Mouse (Mus musculus) CH12.LX (cell line): ENCODE results near the gene Ptprd. TPM values are rescaled to one million over a fixed set of nuclear protein-coding genes. Genes with fewer than 3 reads are reported as not detected.

Source experiments
- DNase-seq: peaks from one replicate; pipeline ENCODE4 v3.0.0-alpha.2; 2013; ENCODE audit errors: extremely low read depth
- H3K27ac ChIP-seq: 2 replicates; pipeline ENCODE4 v1.5.1; 2012; ENCODE audit warnings: low read depth, mild to moderate bottlenecking, control low read depth, moderate library complexity; ENCODE audit not compliant: insufficient read depth
- H3K27me3 ChIP-seq: replicated peaks from 2 replicates; pipeline ENCODE3; 2012; ENCODE audit warnings: inconsistent platforms
- H3K36me3 ChIP-seq, 2 experiments: replicated peaks in 1 of 2; 2 replicates each; pipeline versions ENCODE3 to v1.6.1; 2012; ENCODE audit warnings: inconsistent platforms in 1 of 2, low read length in 1 of 2, mild to moderate bottlenecking in 1 of 2, mixed read lengths in 1 of 2, moderate library complexity in 1 of 2; ENCODE audit not compliant: control insufficient read depth in 1 of 2, insufficient read depth in 1 of 2
- H3K4me1 ChIP-seq, 2 experiments: 2 replicates each; pipeline ENCODE4 v1.6.1; 2012; ENCODE audit warnings: inconsistent platforms in 1 of 2, moderate library complexity in 1 of 2; ENCODE audit not compliant: insufficient read depth in 2 of 2, control insufficient read depth in 1 of 2
- H3K4me2 ChIP-seq: 2 replicates; pipeline ENCODE4 v1.6.1; 2012; ENCODE audit warnings: low read depth, mild to moderate bottlenecking, control low read depth; ENCODE audit not compliant: poor library complexity, insufficient read depth, severe bottlenecking
- H3K4me3 ChIP-seq, 3 experiments: fragments of 150-350 bp in 1 of 3; sonication (generic) in 1 of 3; replicated peaks in 1 of 3; 2 replicates each; pipeline versions ENCODE3 to v1.5.1; 2011 to 2012; ENCODE audit warnings: low read depth in 2 of 3, low read length in 2 of 3, mild to moderate bottlenecking in 2 of 3, moderate library complexity in 2 of 3, control low read depth in 1 of 3, improper control_type of control experiment in 1 of 3, inconsistent platforms in 1 of 3, mixed read lengths in 1 of 3; ENCODE audit not compliant: poor library complexity in 1 of 3
- H3K79me2 ChIP-seq: replicated peaks from 2 replicates; pipeline ENCODE4 v1.6.1; 2012; ENCODE audit warnings: mild to moderate bottlenecking, moderate library complexity; ENCODE audit not compliant: control insufficient read depth, poor library complexity, insufficient read depth, severe bottlenecking; ENCODE audit errors: extremely low read depth
- H3K9ac ChIP-seq: 2 replicates; pipeline ENCODE4 v1.6.1; 2012; ENCODE audit warnings: low read depth, mild to moderate bottlenecking, control low read depth, moderate library complexity; ENCODE audit not compliant: insufficient read depth
- H3K9me3 ChIP-seq: replicated peaks from 2 replicates; pipeline ENCODE3; 2012; ENCODE audit warnings: low read length, inconsistent platforms, mixed read lengths
- BHLHE40 ChIP-seq: IDR thresholded peaks from 2 replicates; pipeline ENCODE4 v1.6.1; 2011; ENCODE audit warnings: mild to moderate bottlenecking, low read depth, low read length, improper control_type of control experiment
- CTCF ChIP-seq, 2 experiments: IDR thresholded peaks in 1 of 2; conservative IDR thresholded peaks in 1 of 2; 2 replicates each; pipeline ENCODE4 v1.5.1; 2011 to 2012; ENCODE audit warnings: low read depth in 2 of 2, low read length in 2 of 2, improper control_type of control experiment in 1 of 2, inconsistent platforms in 1 of 2, mild to moderate bottlenecking in 1 of 2, moderate library complexity in 1 of 2
- EP300 ChIP-seq: IDR thresholded peaks from 2 replicates; pipeline ENCODE4 v1.6.1; 2011; ENCODE audit warnings: low read length, improper control_type of control experiment
- JUND ChIP-seq: conservative IDR thresholded peaks from 2 replicates; pipeline ENCODE4 v1.6.1; 2011; ENCODE audit warnings: low read depth, low read length, improper control_type of control experiment
- MAX ChIP-seq: IDR thresholded peaks from 2 replicates; pipeline ENCODE4 v1.6.1; 2011; ENCODE audit warnings: low read length, improper control_type of control experiment
- MAZ ChIP-seq: IDR thresholded peaks from 2 replicates; pipeline ENCODE4 v1.6.1; 2012; ENCODE audit warnings: low read depth, mild to moderate bottlenecking, inconsistent platforms, low read length, improper control_type of control experiment, moderate library complexity
- MXI1 ChIP-seq: IDR thresholded peaks from 2 replicates; pipeline ENCODE4 v1.6.1; 2011; ENCODE audit warnings: mild to moderate bottlenecking, low read depth, low read length, improper control_type of control experiment
- NELFE ChIP-seq: IDR thresholded peaks from 2 replicates; pipeline ENCODE4 v1.6.1; 2011; ENCODE audit warnings: low read depth, low read length, improper control_type of control experiment
- NRF1 ChIP-seq: IDR thresholded peaks from 2 replicates; pipeline ENCODE4 v1.6.1; 2014; ENCODE audit warnings: low read depth, mild to moderate bottlenecking, inconsistent platforms, low read length, improper control_type of control experiment, moderate library complexity
- SIN3A ChIP-seq: IDR thresholded peaks from 2 replicates; pipeline ENCODE4 v1.6.1; 2012; ENCODE audit warnings: low read length, improper control_type of control experiment, inconsistent platforms
- TBP ChIP-seq: conservative IDR thresholded peaks from 2 replicates; pipeline ENCODE4 v1.6.1; 2011; ENCODE audit warnings: low read depth, low read length, improper control_type of control experiment
- TCF12 ChIP-seq: IDR thresholded peaks from 2 replicates; pipeline ENCODE4 v1.6.1; 2014; ENCODE audit warnings: low read depth, mild to moderate bottlenecking, inconsistent platforms, low read length, improper control_type of control experiment
- UBTF ChIP-seq: IDR thresholded peaks from 2 replicates; pipeline ENCODE4 v1.6.1; 2012; ENCODE audit warnings: low read depth, mild to moderate bottlenecking, inconsistent platforms, low read length, improper control_type of control experiment, moderate library complexity
- USF1 ChIP-seq: IDR thresholded peaks from 2 replicates; pipeline ENCODE4 v1.6.1; 2014; ENCODE audit warnings: low read depth, mild to moderate bottlenecking, inconsistent platforms, low read length, improper control_type of control experiment
- USF2 ChIP-seq: conservative IDR thresholded peaks from 2 replicates; pipeline ENCODE4 v1.6.1; 2011; ENCODE audit warnings: low read depth, low read length, improper control_type of control experiment
- ZKSCAN1 ChIP-seq: IDR thresholded peaks from 2 replicates; pipeline ENCODE4 v1.6.1; 2012; ENCODE audit warnings: low read depth, inconsistent platforms, low read length, improper control_type of control experiment, borderline replicate concordance
- ZMIZ1 ChIP-seq: IDR thresholded peaks from 2 replicates; pipeline ENCODE4 v1.6.1; 2012; ENCODE audit warnings: low read depth, mild to moderate bottlenecking, inconsistent platforms, low read length, improper control_type of control experiment
- ZNF384 ChIP-seq: IDR thresholded peaks from 2 replicates; pipeline ENCODE4 v1.6.1; 2012; ENCODE audit warnings: low read depth, low read length, improper control_type of control experiment, inconsistent platforms
- dilution Hi-C: fragments of 300-500 bp; cut with MboI; formaldehyde crosslinking; loops from 2 replicates; pipeline ENCODE4 v1.14.3; 2020; ENCODE audit warnings: low sequenced_read_pairs; ENCODE audit not compliant: extremely low pct_unique_long_range_greater_than_20kb, extremely low pct_ligation_motif_present
- in situ Hi-C: fragments of 300-500 bp; cut with MboI; formaldehyde crosslinking; loops from 3 replicates; pipeline ENCODE4 v1.14.3; 2019; ENCODE audit warnings: low sequenced_read_pairs, low pct_ligation_motif_present, low pct_unique_long_range_greater_than_20kb, mixed read lengths
- polyA plus RNA-seq: library from polyadenylated mRNA; unstranded; fragments of >175 nt; gene quantifications from 2 replicates; pipeline ENCODE4 v1.2.1, GENCODE M21; 2012; ENCODE audit warnings: low read depth; ENCODE audit not compliant: insufficient read length
- total RNA-seq, 2 experiments: library from RNA; depleted of rRNA; stranded (reverse); fragments of 300-350 nt in 1 of 2; fragments of >200 nt in 1 of 2; gene quantifications; 2 replicates each; pipeline ENCODE4 v1.2.3; 2012 to 2014

The Ptprd gene
- total and polyA plus RNA-seq, 3 experiments = not detected

GRCm38 (mm10) chr4:76262727-76263126, 1949.0 kb downstream of the Ptprd start:
- dilution Hi-C loops = no loop called here
- TF ChIP-seq UBTF (no peak), BHLHE40 (no peak), MAX (no peak), SIN3A (no peak), NRF1 (no peak), MXI1 (no peak), JUND (no peak), ZMIZ1 (no peak)
- TF ChIP-seq, all 38 proteins: peak for 0
- H3K9me3 ChIP-seq = peaks cover 41% of the 10 kb centered on the region
- in situ Hi-C loops = no loop called here
- no peak overlapping the region for H3K4me2 ChIP-seq
- H3K4me1 ChIP-seq = no peaks in the 10 kb centered on the region
- DNase-seq = no peak
- no peaks in the 10 kb centered on the region for H3K27me3 ChIP-seq
- H3K9ac ChIP-seq = no peak overlapping the region
- no peaks in the 10 kb centered on the region for H3K36me3 ChIP-seq
- no peak overlapping the region for H3K27ac ChIP-seq
- no peaks in the 10 kb centered on the region for H3K79me2 ChIP-seq
- no peak overlapping the region for H3K4me3 ChIP-seq

DNA sequence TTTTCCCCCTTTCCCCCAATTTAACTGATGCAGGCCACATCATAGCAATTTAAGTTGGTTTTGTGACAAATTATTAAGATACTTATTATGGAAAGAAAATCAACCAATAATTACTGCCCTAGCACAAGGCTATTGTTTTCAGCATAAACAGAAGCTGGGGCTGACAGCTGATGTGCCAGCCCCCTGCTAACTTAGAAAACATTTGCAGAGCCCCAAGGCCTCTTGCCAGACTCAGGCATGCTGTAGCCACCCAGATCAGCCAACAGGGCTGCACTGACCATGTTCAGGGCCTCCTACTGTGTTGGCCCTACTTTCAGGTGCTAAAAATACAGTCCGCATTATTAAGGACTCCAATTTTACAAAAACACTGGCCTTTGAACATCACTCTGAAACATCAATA, 1951.1 kb downstream of the Ptprd start:
- no peak for DNase-seq
- TF ChIP-seq USF1 (no peak), CTCF (conservative IDR thresholded peaks at IDR 0.05 in 1 of 2, IDR thresholded peaks at IDR 0.05 in 1 of 2; ENCODE audit: low read depth in 2 of 2, low read length in 2 of 2) (no peak), EP300 (no peak), MAZ (no peak), SIN3A (no peak), ZKSCAN1 (no peak), NELFE (no peak), TCF12 (no peak), ZMIZ1 (no peak), TBP (no peak), ZNF384 (no peak), USF2 (no peak)
- Histone ChIP-seq H3K9ac (no peak overlapping the region), H3K27ac (no peak overlapping the region), H3K36me3 (no peaks in the 10 kb centered on the region), H3K4me1 (no peaks in the 10 kb centered on the region), H3K79me2 (no peaks in the 10 kb centered on the region), H3K4me2 (no peak overlapping the region), H3K4me3 (no peak overlapping the region), H3K9me3 (peaks cover 39% of the 10 kb centered on the region), H3K27me3 (no peaks in the 10 kb centered on the region)
- dilution Hi-C loops (no loop called here), in situ Hi-C loops (no loop called here)
